Mouse (Mus musculus) myocyte (in vitro differentiated cells): ENCODE data around the gene Shld1. TPM values are rescaled to one million over a fixed set of nuclear protein-coding genes. Genes with fewer than 3 reads are reported as not detected.

Source experiments
- H3K27me3 ChIP-seq: one replicate; pipeline ENCODE4 v1.6.1; 2011; ENCODE audit not compliant: control insufficient read depth, insufficient read depth, insufficient read length
- H3K36me3 ChIP-seq: one replicate; pipeline ENCODE4 v1.6.1; 2011; ENCODE audit not compliant: control insufficient read depth, insufficient read depth
- H3K4me2 ChIP-seq: one replicate; pipeline ENCODE4 v1.6.1; 2011; ENCODE audit warnings: low read depth, control low read depth
- H3K4me3 ChIP-seq: one replicate; pipeline ENCODE4 v1.5.1; 2011; ENCODE audit warnings: mild to moderate bottlenecking, control low read depth, moderate library complexity
- H3K79me2 ChIP-seq: one replicate; pipeline ENCODE4 v1.6.1; 2011; ENCODE audit not compliant: control insufficient read depth, insufficient read depth
- H3ac ChIP-seq: one replicate; pipeline ENCODE4 v1.6.1; 2011; ENCODE audit not compliant: control insufficient read depth, insufficient read length
- CEBPB ChIP-seq: IDR thresholded peaks from 2 replicates; pipeline ENCODE4 v1.6.1; 2011; ENCODE audit warnings: mild to moderate bottlenecking, moderate library complexity; ENCODE audit not compliant: poor library complexity, insufficient read depth, severe bottlenecking
- E2F4 ChIP-seq: IDR thresholded peaks from one replicate; pipeline ENCODE4 v1.6.1; 2011; ENCODE audit warnings: mild to moderate bottlenecking, control low read depth, moderate library complexity; ENCODE audit not compliant: insufficient read depth
- MAX ChIP-seq: IDR thresholded peaks from one replicate; pipeline ENCODE4 v1.6.1; 2011; ENCODE audit warnings: low read depth, mild to moderate bottlenecking, control low read depth
- MYOD1 ChIP-seq, 3 experiments: IDR thresholded peaks; one replicate each; pipeline ENCODE4 v1.6.1; 2011; ENCODE audit warnings: control low read depth in 2 of 3, low read depth in 2 of 3, mild to moderate bottlenecking in 2 of 3, moderate library complexity in 1 of 3; ENCODE audit not compliant: insufficient read length in 2 of 3, control insufficient read depth in 1 of 3
- MYOG ChIP-seq, 3 experiments: IDR thresholded peaks; one replicate each; pipeline ENCODE4 v1.6.1; 2011; ENCODE audit warnings: control low read depth in 2 of 3, low read depth in 2 of 3, mild to moderate bottlenecking in 2 of 3; ENCODE audit not compliant: insufficient read length in 2 of 3, control insufficient read depth in 1 of 3, insufficient read depth in 1 of 3
- POLR2A ChIP-seq: IDR thresholded peaks from one replicate; pipeline ENCODE4 v1.6.1; 2011; ENCODE audit warnings: low read depth, mild to moderate bottlenecking, control low read depth, moderate library complexity; ENCODE audit not compliant: insufficient read length
- POLR2AphosphoS2 ChIP-seq: IDR thresholded peaks from one replicate; pipeline ENCODE4 v1.6.1; 2011; ENCODE audit warnings: low read depth, control low read depth; ENCODE audit not compliant: insufficient read length
- REST ChIP-seq: IDR thresholded peaks from one replicate; pipeline ENCODE4 v1.6.1; 2011; ENCODE audit warnings: mild to moderate bottlenecking, control low read depth, moderate library complexity; ENCODE audit not compliant: insufficient read depth, insufficient read length
- SRF ChIP-seq: IDR thresholded peaks from one replicate; pipeline ENCODE4 v1.6.1; 2011; ENCODE audit warnings: low read depth; ENCODE audit not compliant: control insufficient read depth, insufficient read length
- TCF12 ChIP-seq: IDR thresholded peaks from one replicate; pipeline ENCODE4 v1.6.1; 2011; ENCODE audit warnings: mild to moderate bottlenecking, control low read depth; ENCODE audit not compliant: poor library complexity, insufficient read depth, severe bottlenecking
- TCF3 ChIP-seq: IDR thresholded peaks from one replicate; pipeline ENCODE4 v1.6.1; 2011; ENCODE audit warnings: low read depth, control low read depth; ENCODE audit not compliant: insufficient read length
- USF1 ChIP-seq: IDR thresholded peaks from one replicate; pipeline ENCODE4 v1.6.1; 2011; ENCODE audit warnings: low read depth, mild to moderate bottlenecking, control low read depth, moderate library complexity
- polyA plus RNA-seq: library from polyadenylated mRNA; unstranded; fragments of >200 nt; fragmentation: generic; extraction: Trizol; gene quantifications from one replicate; pipeline ENCODE4 v1.2.1, GENCODE M21; 2012; ENCODE audit warnings: missing spikeins

Shld1 gene
- polyA plus RNA-seq, 1 experiment: 5.1 TPM

DNA sequence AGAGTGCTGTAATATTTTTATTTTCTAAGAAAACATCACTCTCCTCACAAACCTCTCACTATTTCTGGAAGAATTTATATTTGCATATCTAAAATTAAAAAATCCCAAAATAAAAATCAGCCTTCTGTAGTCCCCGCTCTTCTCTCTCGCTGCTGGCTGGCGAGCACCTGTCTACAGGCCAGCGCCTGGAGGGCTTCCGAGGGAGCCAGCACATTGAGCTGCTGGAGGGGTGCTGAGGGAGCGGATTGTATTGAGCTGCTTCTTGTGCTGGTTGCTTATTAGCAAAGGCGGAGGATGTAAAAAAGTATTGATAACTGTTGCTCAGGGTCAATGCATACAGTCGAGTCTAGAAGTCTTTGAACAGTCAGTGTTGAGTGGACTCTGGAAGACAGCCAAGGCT, 25.3 kb downstream of the Shld1 start:
- Histone ChIP-seq H3K4me2 (no peak overlapping the region), H3K79me2 (no peaks in the 10 kb centered on the region), H3K4me3 (no peak overlapping the region), H3ac (no peak overlapping the region), H3K27me3 (no peaks in the 10 kb centered on the region), H3K36me3 (no peaks in the 10 kb centered on the region)
- TF ChIP-seq REST (no peak), USF1 (no peak), CEBPB (no peak), POLR2A (no peak), TCF3 (no peak), TCF12 (no peak), SRF (no peak), MAX (no peak), MYOG (IDR thresholded peaks at IDR 0.05; ENCODE audit: control insufficient read depth in 1 of 3, insufficient read depth in 1 of 3, insufficient read length in 2 of 3, low read depth in 2 of 3) (no peak), MYOD1 (IDR thresholded peaks at IDR 0.05; ENCODE audit: control insufficient read depth in 1 of 3, insufficient read length in 2 of 3, low read depth in 2 of 3) (no peak), E2F4 (no peak), POLR2AphosphoS2 (no peak)

DNA sequence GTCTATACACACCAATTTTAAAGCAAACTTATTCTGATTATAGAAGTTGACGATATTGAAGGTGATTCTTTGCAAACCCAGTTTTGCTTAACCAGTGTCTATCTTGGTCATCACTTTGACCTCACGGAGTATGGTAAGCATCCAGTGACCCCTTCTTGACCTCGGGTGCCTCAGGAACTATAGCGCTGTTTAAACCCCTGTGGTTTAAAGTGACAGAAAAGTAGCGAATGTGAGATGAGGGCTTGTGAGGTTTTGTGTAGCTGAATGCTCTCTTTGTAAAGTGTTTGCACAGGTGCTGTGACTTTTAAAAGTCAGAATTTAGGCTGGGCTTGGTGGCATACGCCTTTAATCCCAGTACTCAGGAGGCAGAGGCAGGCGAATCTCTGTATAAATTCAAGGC, 27.8 kb downstream of the Shld1 start:
- H3K36me3 ChIP-seq: no peaks in the 10 kb centered on the region
- H3K79me2 ChIP-seq: no peaks in the 10 kb centered on the region
- H3K4me3 ChIP-seq: no peak overlapping the region
- no peak overlapping the region for H3ac ChIP-seq
- H3K4me2 ChIP-seq: no peak overlapping the region
- H3K27me3 ChIP-seq: no peaks in the 10 kb centered on the region
- TF ChIP-seq POLR2AphosphoS2: no peak
- TF ChIP-seq POLR2A: no peak
- TF ChIP-seq SRF: no peak

DNA sequence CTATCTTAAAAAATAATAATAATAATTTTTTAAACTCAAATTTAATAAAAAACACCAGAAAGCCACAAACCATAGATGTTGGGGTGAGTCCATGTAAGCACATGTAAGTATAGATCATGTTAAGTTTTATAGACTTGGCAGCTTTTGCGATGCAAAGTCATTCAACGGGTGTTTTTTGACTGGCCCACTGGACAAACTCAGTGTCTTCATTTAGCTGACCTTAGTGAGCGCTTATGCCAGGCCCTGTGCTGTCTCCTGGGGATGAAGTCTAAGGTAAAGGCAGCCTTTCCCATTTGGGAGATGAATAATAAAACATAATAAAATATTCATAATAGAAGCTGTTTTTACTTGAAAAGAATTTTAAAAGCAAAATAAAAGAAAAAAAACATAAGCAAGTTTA, 28.2 kb downstream of the Shld1 start:
- Histone ChIP-seq H3K79me2 (no peaks in the 10 kb centered on the region), H3K27me3 (no peaks in the 10 kb centered on the region), H3K4me3 (no peak overlapping the region), H3ac (no peak overlapping the region), H3K36me3 (no peaks in the 10 kb centered on the region), H3K4me2 (no peak overlapping the region)
- TF ChIP-seq USF1 (no peak), POLR2A (no peak), TCF3 (no peak), CEBPB (no peak), MYOD1 (IDR thresholded peaks at IDR 0.05; ENCODE audit: control insufficient read depth in 1 of 3, insufficient read length in 2 of 3, low read depth in 2 of 3) (no peak), SRF (no peak), REST (no peak), E2F4 (no peak), TCF12 (no peak), MAX (no peak), MYOG (IDR thresholded peaks at IDR 0.05; ENCODE audit: control insufficient read depth in 1 of 3, insufficient read depth in 1 of 3, insufficient read length in 2 of 3, low read depth in 2 of 3) (no peak), POLR2AphosphoS2 (no peak)

DNA sequence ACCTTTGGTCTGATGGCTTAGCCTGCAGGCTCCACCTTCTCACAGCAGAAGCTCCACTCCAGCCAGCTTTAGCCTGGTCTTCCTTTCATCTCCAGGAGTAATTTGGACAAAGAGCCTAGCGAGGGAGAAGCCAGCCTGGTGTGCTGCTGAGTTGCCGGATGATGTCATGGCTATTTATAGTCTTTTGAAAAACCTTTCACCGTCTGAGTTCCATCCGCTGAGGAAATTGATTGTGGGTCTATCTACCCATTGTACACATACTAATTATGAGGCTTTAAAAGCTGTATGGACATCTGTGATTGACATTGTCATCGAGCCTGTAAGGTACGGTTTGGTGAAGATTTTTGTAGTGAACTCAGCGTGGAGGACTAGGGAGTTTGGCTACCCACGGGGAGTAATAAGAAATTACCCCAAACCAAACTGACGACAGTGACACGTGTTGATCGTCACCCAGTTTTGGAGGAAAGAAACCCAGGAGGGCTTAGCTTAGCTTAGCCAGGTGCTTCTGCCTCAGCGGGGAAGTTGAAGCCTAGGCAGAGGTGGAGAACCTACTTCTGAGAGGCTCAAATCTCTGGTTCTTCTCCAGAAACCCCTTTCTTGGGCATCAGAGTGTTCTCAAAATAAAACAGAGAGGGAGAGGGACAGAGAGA, 28.8 kb downstream of the Shld1 start:
- no peak overlapping the region for H3ac ChIP-seq
- H3K27me3 ChIP-seq: no peaks in the 10 kb centered on the region
- no peaks in the 10 kb centered on the region for H3K36me3 ChIP-seq
- no peak overlapping the region for H3K4me3 ChIP-seq
- no peak overlapping the region for H3K4me2 ChIP-seq
- H3K79me2 ChIP-seq: no peaks in the 10 kb centered on the region
- no peak for TF ChIP-seq E2F4
- no peak for TF ChIP-seq POLR2A
- no peak for TF ChIP-seq SRF
- no peak for TF ChIP-seq MYOD1 (IDR thresholded peaks at IDR 0.05; ENCODE audit: control insufficient read depth in 1 of 3, insufficient read length in 2 of 3, low read depth in 2 of 3)
- no peak for TF ChIP-seq USF1
- no peak for TF ChIP-seq TCF12
- TF ChIP-seq POLR2AphosphoS2: no peak
- TF ChIP-seq CEBPB: no peak
- TF ChIP-seq MAX: no peak
- no peak for TF ChIP-seq MYOG (IDR thresholded peaks at IDR 0.05; ENCODE audit: control insufficient read depth in 1 of 3, insufficient read depth in 1 of 3, insufficient read length in 2 of 3, low read depth in 2 of 3)
- no peak for TF ChIP-seq REST
- no peak for TF ChIP-seq TCF3

DNA sequence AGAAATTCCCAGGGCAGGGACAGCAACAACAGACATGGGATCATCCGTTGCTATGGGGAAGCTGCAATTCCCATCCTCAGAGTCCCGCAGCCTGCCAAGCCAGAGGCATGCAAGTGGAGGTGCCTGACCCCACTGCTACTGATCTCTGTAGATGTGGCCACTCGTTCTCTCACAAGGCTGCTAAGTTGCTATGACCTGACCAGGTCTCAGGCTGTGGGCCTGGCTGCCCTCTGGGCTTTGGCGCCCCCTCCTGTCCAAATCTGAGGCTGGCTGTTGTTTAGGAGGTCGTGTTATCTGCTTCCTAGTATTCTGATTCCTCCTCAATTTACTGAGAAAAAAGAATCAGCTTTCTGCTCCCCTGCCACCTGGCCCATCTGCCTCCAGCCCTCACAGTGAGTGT, 29.4 kb downstream of the Shld1 start:
- Histone ChIP-seq H3ac (no peak overlapping the region), H3K4me2 (no peak overlapping the region), H3K4me3 (no peak overlapping the region), H3K36me3 (no peaks in the 10 kb centered on the region), H3K27me3 (no peaks in the 10 kb centered on the region), H3K79me2 (no peaks in the 10 kb centered on the region)
- no peak for TF ChIP-seq POLR2A
- TF ChIP-seq USF1: no peak
- no peak for TF ChIP-seq POLR2AphosphoS2
- no peak for TF ChIP-seq CEBPB
- TF ChIP-seq REST: no peak
- no peak for TF ChIP-seq MYOG (IDR thresholded peaks at IDR 0.05; ENCODE audit: control insufficient read depth in 1 of 3, insufficient read depth in 1 of 3, insufficient read length in 2 of 3, low read depth in 2 of 3)
- no peak for TF ChIP-seq TCF12
- no peak for TF ChIP-seq MYOD1 (IDR thresholded peaks at IDR 0.05; ENCODE audit: control insufficient read depth in 1 of 3, insufficient read length in 2 of 3, low read depth in 2 of 3)
- no peak for TF ChIP-seq SRF
- no peak for TF ChIP-seq E2F4
- TF ChIP-seq MAX: no peak
- no peak for TF ChIP-seq TCF3
